8 mouse cellular contexts compared by ENCODE assay signal in genomic region chr5:129386671-129387070, GRCm38 (mm10).
A peak's percentile ranks its signal among the peaks of the same experiment; 100 is the strongest.
DNase-seq lines count a peak whose midpoint lies in the region; ATAC-seq and TF ChIP-seq lines count a peak whose summit lies in the region.
"Not testable (repeated sequence)": the region's sequence is repeated elsewhere in the genome, so short reads cannot be mapped to it uniquely, and the experiment has no call there.

No protein-coding gene starts in this region.

- not testable (repeated sequence) for H3K9me3 ChIP-seq in forebrain, embryonic 12.5 days; heart, embryonic 13.5 days; hindbrain, embryonic 15.5 days; kidney, embryonic 16.5 days (ENCODE audit: low read length); liver, embryonic 14.5 days (ENCODE audit: control insufficient read depth, low read length); neural tube, embryonic 13.5 days

- peak; percentile 64 for ATAC-seq in cerebellum, adult (ENCODE audit: insufficient number of reproducible peaks, low FRiP score, low TSS enrichment)
- peak; percentile 93 for ATAC-seq in forebrain, embryonic 12.5 days (ENCODE audit: low FRiP score)
- ATAC-seq in heart, embryonic 13.5 days (ENCODE audit: extremely low read depth, insufficient number of reproducible peaks, low FRiP score, low TSS enrichment): peak; percentile 51; the same call in 1 of the 2 replicates
- ATAC-seq in hindbrain, embryonic 15.5 days (ENCODE audit: low FRiP score, low read depth): peak; percentile 86
- ATAC-seq in kidney, embryonic 16.5 days (ENCODE audit: low FRiP score, low TSS enrichment): peak; percentile 92
- ATAC-seq in liver, embryonic 14.5 days (ENCODE audit: insufficient read depth): peak; percentile 70; the same call in 1 of the 2 replicates
- peak; percentile 93 for ATAC-seq in megakaryocyte-erythroid progenitor cell, adult 5-6 weeks (replicated peaks; ENCODE audit: low FRiP score, low TSS enrichment, poor library complexity, severe bottlenecking)
- ATAC-seq in neural tube, embryonic 13.5 days (ENCODE audit: low read depth): peak; percentile 93

- not testable (repeated sequence) for H3K27me3 ChIP-seq in forebrain, embryonic 12.5 days; hindbrain, embryonic 15.5 days; kidney, embryonic 16.5 days (ENCODE audit: insufficient read depth, low read length); liver, embryonic 14.5 days (ENCODE audit: control insufficient read depth, insufficient read depth, low read length); neural tube, embryonic 13.5 days
- peaks cover 13% of the 10 kb centered on the region; the same call in 1 of the 2 replicates for H3K27me3 ChIP-seq in heart, embryonic 13.5 days (replicated peaks)

- H3K4me2 ChIP-seq in forebrain, embryonic 12.5 days; heart, embryonic 13.5 days; hindbrain, embryonic 15.5 days; kidney, embryonic 16.5 days (replicated peaks; ENCODE audit: low read depth, low read length); liver, embryonic 14.5 days (ENCODE audit: low read depth); neural tube, embryonic 13.5 days: not testable (repeated sequence)

- TF ChIP-seq EP300 in liver, embryonic 14.5 days (IDR thresholded peaks at IDR 0.05; ENCODE audit: low read depth): not testable (repeated sequence)

- no CpG with 5 or more reads among the region's 8 CpGs for WGBS in forebrain, embryonic 12.5 days
- WGBS in heart, embryonic 13.5 days: no CpG with 5 or more reads among the region's 8 CpGs
- no CpG with 5 or more reads among the region's 8 CpGs for WGBS in hindbrain, embryonic 15.5 days
- WGBS in kidney, embryonic 16.5 days: no CpG with 5 or more reads among the region's 8 CpGs
- WGBS in liver, embryonic 14.5 days (ENCODE audit: insufficient replicate concordance): no CpG with 5 or more reads among the region's 8 CpGs
- no CpG with 5 or more reads among the region's 8 CpGs for WGBS in neural tube, embryonic 13.5 days

- not testable (repeated sequence) for DNase-seq in liver, embryonic 14.5 days (ENCODE audit: low read depth in 3 of 3, low spot score in 3 of 3)

- H3K4me3 ChIP-seq in forebrain, embryonic 12.5 days (replicated peaks); heart, embryonic 13.5 days; hindbrain, embryonic 15.5 days; kidney, embryonic 16.5 days (ENCODE audit: low read length); liver, embryonic 14.5 days (ENCODE audit: insufficient read depth in 1 of 2, low read depth in 2 of 2, low read length in 2 of 2); neural tube, embryonic 13.5 days: not testable (repeated sequence)

- not testable (repeated sequence) for TF ChIP-seq CTCF in liver, embryonic 14.5 days (IDR thresholded peaks at IDR 0.05; ENCODE audit: low read depth)

- H3K36me3 ChIP-seq in forebrain, embryonic 12.5 days (replicated peaks); heart, embryonic 13.5 days; hindbrain, embryonic 15.5 days; kidney, embryonic 16.5 days (ENCODE audit: insufficient read depth, low read length); liver, embryonic 14.5 days (replicated peaks; ENCODE audit: control insufficient read depth, insufficient read depth, low read depth); neural tube, embryonic 13.5 days: not testable (repeated sequence)

- not testable (repeated sequence) for H3K9ac ChIP-seq in forebrain, embryonic 12.5 days; heart, embryonic 13.5 days; hindbrain, embryonic 15.5 days; kidney, embryonic 16.5 days (replicated peaks; ENCODE audit: low read length); liver, embryonic 14.5 days (replicated peaks); neural tube, embryonic 13.5 days

- H3K27ac ChIP-seq in forebrain, embryonic 12.5 days; heart, embryonic 13.5 days (replicated peaks); hindbrain, embryonic 15.5 days (replicated peaks); kidney, embryonic 16.5 days (ENCODE audit: low read length); liver, embryonic 14.5 days; neural tube, embryonic 13.5 days (replicated peaks): not testable (repeated sequence)

- not testable (repeated sequence) for H3K4me1 ChIP-seq in forebrain, embryonic 12.5 days; heart, embryonic 13.5 days; hindbrain, embryonic 15.5 days (replicated peaks); kidney, embryonic 16.5 days (ENCODE audit: insufficient read depth, low read length); liver, embryonic 14.5 days (replicated peaks; ENCODE audit: control insufficient read depth in 2 of 2, insufficient read depth in 2 of 2, low read length in 1 of 2)
- 0 out of 2 replicates have a peak, but pooled peaks cover 12% of the 10 kb centered on the region for H3K4me1 ChIP-seq in neural tube, embryonic 13.5 days (replicated peaks)
